Mouse (Mus musculus) cerebellum, adult 11 months (tissue): ENCODE measurements around the gene Olfr91.

Source experiments
- DNase-seq: peaks from one replicate; pipeline ENCODE4 v3.0.0; 2022

Olfr91 gene

GRCm38 (mm10) chr17:37056957-37057356, 41.1 kb downstream of the Olfr91 start:
- no peak for DNase-seq

DNA sequence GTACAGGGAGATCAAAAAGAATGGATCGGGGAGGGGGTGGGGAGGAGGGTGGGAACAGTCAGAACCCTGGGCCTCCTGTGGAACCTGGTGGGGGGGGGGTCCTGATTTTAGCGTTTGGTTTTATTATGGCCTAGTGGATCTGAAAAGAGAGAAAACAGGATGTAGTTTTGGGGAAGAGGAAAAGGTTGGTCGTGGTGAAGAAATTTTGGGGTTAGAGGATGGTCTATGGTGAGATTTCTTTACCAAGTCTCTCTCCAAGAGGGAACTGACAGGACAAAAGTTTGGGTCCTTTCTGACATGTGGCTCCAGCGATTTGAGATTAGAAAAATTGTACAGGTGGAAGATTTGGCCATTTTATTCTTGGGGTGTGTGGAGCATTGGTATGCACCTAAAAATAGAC, 46.3 kb downstream of the Olfr91 start:
- DNase-seq, result no peak

DNA sequence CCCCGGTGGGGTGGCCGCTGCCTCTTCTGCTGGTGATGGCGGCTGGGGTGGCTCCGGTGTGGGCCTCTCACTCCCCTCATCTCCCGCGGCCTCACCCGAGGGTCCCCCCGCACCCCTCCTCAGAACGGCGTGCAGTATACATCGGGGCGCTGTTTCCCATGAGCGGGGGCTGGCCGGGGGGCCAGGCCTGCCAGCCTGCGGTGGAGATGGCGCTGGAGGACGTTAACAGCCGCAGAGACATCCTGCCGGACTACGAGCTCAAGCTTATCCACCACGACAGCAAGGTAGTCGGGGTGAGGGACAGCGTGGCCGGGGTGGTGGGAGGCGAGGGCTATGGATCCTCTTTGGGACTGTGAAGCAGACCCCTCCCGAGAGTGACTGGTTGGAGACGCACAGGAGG, 47.2 kb downstream of the Olfr91 start:
- no peak for DNase-seq

GRCm38 (mm10) chr17:37050399-37050798, 47.7 kb downstream of the Olfr91 start:
- peak; percentile 90 for DNase-seq

GRCm38 (mm10) chr17:37049570-37050310, 48.3 kb downstream of the Olfr91 start:
- DNase-seq, result peak; percentile 86

DNA sequence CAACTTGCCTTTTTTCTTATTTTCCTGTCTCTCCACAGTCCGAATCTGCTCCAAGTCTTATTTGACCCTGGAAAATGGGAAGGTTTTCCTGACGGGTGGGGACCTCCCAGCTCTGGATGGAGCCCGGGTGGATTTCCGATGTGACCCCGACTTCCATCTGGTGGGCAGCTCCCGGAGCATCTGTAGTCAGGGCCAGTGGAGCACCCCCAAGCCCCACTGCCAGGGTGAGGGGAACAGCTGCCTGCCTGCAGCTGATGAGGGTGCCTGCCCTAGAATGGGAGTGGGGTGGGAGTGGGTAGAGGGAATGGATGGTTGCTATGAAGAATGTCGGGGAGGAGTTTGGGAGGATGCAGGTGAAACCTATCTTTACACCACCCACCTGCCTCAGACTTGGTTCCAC, 49.7 kb downstream of the Olfr91 start:
- peak; percentile 39 for DNase-seq

DNA sequence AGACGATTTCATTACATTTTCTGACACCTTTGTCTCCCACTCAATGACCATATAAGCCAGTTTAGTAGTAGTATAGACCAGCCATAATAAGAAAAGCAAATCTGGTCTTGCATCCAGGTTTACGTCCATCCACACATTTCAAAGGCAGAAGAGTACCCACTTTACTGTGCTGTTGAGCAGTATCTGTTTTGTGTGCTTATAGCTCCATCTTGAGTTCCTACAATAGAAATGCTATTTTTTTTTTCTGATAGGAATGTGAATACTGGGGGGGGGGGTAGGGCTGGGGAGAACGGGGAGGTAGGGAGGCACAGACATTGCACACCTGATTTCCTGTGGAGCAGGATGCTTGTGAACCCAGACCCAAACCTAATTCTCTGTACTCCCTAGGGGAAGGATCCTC, 50.1 kb downstream of the Olfr91 start:
- DNase-seq, result no peak

DNA sequence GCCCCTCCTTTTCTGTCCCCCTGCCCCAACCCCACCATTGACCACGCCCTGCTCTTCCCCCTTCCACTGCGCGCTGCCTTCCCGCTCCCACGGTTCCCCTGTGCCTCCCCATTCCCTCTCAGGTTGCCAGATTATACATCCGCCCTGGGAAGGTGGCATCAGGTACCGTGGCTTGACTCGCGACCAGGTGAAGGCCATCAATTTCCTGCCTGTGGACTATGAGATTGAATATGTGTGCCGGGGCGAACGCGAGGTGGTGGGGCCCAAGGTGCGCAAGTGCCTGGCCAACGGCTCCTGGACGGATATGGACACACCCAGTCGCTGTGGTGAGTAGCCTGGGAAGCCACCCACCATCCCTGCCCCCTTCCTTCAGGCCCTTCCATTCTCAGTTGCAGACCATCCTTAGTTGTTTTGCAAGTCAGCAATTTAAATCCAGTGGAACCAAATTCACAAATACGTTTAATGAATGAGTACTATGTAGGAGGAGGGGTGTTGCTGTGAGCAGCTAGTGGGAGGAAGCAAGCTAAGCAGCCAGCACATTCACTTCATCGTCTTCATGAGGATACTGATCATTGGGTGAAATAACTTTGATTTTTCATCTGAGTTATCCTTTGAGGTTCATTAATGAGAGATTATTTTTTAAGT, 50.6 kb downstream of the Olfr91 start:
- peak; percentile 44 for DNase-seq

DNA sequence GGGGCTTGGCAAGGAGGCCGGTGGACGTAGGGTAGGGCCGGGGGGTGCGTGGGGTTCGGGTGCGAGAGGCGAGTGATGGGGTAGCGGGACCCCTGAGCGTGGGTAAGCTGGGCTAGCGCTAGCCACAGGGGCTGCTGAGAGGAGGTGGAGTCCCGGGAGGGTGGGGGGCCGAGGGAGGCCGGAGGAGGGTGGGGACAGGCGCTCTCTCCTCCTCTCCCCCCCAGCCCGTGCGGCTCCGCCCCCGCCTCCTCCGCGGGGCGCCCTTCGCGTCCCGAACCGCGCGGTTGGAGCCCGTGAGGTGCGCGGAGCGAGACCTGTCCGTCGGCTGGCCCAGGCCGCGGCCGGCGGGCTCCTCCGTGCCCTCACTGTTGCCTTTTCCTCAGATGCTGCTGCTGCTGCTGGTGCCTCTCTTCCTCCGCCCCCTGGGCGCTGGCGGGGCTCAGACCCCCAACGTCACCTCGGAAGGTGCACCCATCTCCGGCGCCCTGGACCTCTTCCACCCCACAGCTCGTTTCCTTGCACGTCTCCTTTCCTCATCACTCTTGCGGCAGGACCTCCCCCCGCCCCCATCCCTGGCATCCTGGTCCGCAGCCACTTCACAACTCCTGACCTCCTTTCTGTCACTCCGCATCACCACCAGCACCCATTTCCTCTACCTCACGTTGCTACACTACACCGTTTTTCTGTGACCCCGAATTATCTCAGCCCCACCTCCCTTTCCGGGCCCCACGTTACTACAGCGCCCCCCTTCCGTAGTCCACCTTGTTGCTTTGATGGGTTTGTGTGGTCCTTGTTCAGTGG, 51.6 kb downstream of the Olfr91 start:
- peak; percentile 75 for DNase-seq

DNA sequence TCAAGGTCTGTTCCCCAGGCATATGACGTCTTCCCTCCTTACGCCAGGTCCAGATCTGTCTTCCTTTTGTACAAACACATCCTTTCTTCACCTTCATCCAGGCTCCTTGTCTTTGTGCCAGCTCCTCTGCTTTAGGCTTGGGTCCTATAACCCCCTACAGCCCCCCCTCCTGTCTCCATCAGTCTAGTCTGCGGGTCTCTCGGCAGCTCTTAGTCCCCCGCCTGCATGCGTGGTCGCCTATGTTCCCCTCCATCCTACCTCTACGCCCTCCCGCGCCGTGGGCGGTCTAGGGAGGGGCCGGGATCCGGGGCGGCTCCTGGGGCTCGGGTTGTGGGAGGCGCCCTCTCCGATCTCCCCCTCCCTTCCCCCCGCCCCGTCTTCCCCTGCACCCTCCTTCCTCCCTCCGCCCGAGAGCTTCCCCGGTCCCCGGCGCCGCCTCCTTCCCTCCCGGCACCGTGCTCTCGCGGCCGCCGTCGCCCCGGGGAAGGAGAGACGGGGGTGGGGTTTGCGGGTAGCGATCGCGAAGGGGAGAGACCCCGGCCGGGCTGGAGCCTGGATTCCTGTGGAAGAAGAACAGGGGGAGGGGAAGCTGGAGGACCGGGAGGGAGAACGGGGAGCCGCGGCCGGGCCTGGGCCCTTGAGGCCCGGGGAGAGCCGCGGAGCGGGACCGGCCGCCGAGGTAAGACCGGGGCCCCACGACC, 52.3 kb downstream of the Olfr91 start, which contains the start of gene Gabbr1:
Gene Gabbr1, plus strand, starts transcription at position 356 of the 701 bp plus-strand sequence.
- DNase-seq, result peak; percentile 87

- no peak for DNase-seq
Measured at GRCm38 (mm10) chr17:37044651-37045244, 53.3 kb downstream of the Olfr91 start.
